Mouse (Mus musculus) olfactory bulb, adult 2 months (tissue): ENCODE results near the gene Fkbp4.

ENCODE experiments used
- CTCF ChIP-seq: fragments of 200-500 bp; IDR thresholded peaks from 2 replicates; pipeline ENCODE4 v1.5.1; 2012; ENCODE audit warnings: low read depth, mild to moderate bottlenecking, low read length, moderate library complexity; ENCODE audit not compliant: insufficient read depth
- POLR2A ChIP-seq: fragments of 200-500 bp; IDR thresholded peaks from 2 replicates; pipeline ENCODE4 v1.6.1; 2012; ENCODE audit warnings: mild to moderate bottlenecking, low read depth, low read length, moderate library complexity; ENCODE audit not compliant: insufficient read depth

DNA sequence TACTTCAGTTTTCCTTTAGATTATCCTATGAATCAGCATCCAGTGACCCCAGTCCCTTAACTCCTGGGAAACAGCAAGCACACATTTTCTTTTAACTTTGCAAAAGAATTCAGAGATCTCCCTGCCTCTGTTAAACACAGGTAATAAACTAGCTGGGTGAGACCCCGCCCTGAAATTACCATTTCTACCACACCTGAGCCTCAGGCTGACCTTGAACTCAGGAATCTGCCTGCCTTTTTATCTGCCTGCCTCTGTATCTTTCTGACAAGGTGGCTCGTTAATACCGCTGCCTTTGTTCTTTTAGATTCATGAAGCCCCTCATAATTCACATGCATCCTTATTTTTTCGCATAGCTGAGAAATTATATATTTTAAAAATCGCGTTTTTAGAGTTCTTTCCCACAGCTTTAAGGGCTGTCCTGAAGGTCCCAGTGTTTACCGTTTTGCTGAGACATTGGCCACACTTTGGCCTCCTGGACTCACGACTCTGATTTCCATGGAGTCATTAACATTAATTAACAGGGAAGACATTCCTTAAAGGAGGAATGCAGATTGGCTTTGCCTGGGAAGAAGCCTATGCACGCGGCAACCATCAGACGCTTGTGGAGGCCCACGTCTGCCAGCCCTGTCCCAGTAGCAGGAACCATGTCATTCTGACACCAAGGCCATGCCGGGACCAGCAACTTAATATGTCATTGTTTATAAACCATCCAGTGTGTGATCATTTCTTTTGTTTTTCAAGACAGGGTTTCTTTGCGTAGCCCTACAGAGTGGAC lies 22.4 kb upstream of the Fkbp4 start:
- TF ChIP-seq CTCF (no peak), POLR2A (no peak)
